Mouse (Mus musculus): ENCODE measurements at regions not wholly inside any gene's neighbourhood (a gene's known extent, or its start where the extent isn't known, plus 50 kb on each side); places are given as distances from the start of the nearest gene placed in this dataset.

GRCm38 (mm10) chrX:143462632-143463031, 55.8 kb upstream of the Pak3 start:
- no peak for DNase-seq
- intact Hi-C loops (cut with DNase I) = loop anchor here (1.0 kb wide), 1 partner anchor 205 kb away; no protein-coding TSS in a partner anchor

- DNase-seq = no peak
- intact Hi-C loops (cut with DNase I) = no loop called here
These were observed 54.7 kb upstream of the Chrdl1 start for GRCm38 (mm10) chrX:143448636-143449346.

- DNase-seq = peak; percentile 18 to 43
- intact Hi-C loops (cut with DNase I) = loop anchor here (1.0 to 2.0 kb wide), 2 partner anchors 345 to 626 kb away; partner anchors contain the start of gene Rtl9
These were observed 50.5 kb upstream of the Chrdl1 start for GRCm38 (mm10) chrX:143444581-143444980.
